Mouse (Mus musculus) left cerebral cortex, adult 9 months (tissue): Measurements from ENCODE around the gene Ppy.

ENCODE experiments used
- DNase-seq, 2 experiments: peaks; one replicate each; pipeline ENCODE4 v3.0.0; 2022; ENCODE audit warnings: low spot score in 2 of 2

Gene Ppy

DNA sequence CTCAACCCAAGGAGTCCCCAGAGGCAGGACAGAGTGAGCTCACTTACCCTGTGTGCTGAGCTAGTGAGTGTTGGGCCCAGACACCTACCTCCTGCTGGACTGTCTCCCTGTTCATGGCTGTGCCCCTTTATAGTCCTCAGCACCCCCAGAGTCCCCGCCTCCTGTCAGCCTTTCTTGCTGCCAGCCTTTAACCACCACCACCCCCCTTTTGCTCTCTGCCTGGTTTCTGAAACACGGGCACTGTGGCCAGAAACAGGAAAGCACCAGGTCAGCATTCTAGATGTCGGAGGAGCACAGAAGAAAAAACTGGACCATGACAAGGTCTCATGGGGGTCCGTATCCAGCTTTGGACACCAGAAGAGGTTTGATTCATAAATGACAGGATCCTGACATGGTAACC is at the start of gene Ppy:
TSS of gene Ppy (minus strand) at position 101 of the 400 bp plus-strand sequence.
- DNase-seq: no peak

DNA sequence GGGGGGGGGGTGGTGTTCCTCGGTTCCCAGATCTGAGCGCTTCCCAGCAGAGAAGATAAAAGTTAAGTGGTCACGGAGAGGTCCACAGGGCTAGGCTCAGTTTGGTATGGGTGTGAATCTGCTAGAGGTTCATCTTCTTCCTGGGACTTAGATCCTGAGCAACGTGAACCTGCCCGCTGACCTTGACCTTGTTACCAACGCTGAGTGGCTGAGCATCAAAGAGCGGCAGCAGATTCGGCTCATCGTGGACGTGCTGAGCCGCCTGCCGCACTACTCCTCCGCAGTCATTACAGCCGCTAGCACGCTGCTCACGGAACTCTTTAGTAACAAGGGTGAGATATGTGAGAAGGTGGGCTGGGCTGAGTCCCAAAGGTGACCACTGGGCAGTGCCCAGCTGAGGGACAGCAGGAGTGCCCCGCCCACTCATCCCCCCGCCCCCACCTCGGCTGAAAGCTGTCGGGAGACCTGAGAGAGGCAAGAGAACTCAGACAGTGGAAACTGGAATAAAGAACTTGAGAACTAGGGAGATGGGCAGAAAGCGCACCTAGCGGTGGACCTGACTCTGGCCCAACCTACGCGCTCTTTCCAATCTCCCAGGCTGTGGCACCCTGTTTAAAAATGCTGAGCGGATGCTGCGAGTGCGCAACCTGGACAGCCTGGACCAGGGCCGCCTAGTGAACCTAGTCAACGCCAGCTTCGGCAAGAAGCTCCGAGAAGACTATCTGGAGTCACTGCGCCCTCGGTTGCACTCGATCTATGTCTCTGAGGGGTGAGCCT is 46.3 kb upstream of the Ppy start:
- no peak for DNase-seq

DNA sequence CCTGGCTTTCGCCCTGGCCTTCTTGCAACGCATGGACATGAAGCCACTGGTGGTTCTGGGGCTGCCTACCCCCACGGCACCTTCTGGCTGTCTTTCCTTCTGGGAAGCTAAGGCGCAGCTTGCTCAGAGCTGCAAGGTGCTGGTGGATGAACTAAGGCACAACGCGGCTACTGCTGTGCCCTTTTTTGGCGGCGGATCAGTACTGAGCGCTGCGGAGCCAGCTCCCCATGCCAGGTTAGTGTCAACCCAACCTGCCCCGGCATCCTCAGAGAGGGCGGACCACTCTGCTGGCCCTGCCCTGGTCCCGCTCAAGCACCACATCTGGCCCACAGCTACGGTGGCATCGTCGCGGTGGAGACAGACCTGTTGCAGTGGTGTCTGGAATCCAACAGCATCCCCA is 45.4 kb upstream of the Ppy start:
- DNase-seq: no peak

DNA sequence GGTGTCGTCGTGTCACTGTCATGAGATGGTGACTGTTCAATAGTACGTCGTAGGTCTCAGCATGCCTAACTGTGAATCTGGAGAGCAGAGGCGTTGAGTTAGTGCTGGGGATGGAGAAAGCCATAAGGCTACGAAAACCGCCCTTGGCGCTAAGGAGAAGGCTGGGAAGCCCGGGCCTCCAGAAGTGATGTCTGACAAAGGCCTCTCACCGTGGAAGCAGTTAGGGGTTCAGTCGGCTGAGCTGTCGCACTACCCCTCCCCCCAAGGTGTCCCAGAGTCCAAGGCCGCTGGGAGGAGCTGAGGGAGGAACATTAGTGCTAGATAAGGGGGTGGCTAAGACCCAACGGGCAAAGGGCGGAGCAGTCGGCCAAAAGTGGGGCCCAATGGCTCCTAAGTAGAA is 44.9 kb upstream of the Ppy start:
- DNase-seq: no peak

DNA sequence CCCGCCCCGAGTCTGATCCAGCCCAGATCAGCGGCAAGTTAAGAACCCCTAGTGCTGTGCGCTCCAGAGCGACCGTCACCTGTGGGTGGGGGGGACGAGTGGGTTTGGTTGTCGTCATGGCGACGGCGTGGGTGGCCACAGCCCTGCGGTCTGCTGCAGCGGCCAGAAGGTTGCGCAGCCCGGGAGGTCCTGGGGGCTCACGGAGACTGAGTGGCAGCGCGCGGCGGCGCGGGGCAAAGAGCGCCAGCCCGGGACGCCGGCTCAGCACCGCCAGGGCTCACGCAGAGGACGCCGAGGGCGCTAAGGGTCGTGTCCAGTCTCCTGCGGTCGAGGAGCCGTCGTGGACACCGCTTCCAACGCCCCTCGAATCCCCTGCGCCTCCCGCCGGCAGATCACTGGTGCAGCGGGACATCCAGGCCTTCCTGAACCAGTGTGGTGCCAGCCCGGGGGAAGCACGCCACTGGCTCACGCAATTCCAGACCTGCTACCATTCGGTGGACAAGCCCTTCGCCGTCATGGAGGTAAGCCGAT is 44.4 kb upstream of the Ppy start, which contains the start of gene Nags:
TSS of gene Nags (plus strand) at position 43 of the 531 bp plus-strand sequence.
- no peak for DNase-seq

DNA sequence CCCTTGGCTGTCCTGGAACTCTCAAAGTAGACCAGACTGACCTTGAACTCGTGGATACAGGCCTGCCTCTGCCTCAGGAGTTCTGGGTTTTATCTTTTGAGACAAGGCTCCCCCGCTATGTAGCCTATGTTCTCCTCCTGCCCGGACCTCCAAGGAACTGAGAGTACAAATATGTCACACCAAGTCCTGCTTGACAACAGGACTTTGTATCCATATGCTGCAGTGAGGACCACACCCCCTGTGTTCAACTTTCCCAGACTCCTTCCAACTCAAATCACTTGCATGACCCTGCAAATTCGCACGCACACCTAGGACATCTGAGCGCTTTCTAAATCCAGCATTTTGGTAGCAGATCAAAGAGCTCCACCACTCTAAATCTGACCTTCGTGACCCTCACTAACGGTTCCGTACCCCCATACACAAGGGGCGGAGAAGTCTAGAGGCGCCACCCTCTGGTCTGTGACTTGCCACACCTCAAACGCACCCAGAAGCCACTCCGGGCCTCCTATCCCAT is 43.9 kb upstream of the Ppy start:
- DNase-seq: no peak

DNA sequence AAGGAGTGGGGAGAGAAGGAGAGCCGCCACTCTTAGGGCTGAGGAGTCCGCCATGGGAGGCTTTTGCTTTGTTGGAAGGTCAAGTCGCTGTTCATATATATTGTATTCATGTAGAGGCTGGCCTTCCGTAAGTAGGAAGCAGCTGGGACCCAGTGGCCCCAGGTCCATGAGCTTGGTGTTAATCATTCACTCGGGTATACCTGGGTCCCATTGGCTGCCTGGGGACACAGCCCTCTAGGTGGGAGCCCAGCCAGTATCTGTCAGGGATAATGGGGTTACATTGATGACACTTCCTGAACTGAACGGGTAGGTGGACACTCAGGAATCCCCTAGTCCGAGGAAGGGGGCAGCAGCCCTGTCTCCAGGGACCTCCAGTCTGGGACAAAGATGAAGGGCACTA is 41.2 kb upstream of the Ppy start:
- no peak for DNase-seq

DNA sequence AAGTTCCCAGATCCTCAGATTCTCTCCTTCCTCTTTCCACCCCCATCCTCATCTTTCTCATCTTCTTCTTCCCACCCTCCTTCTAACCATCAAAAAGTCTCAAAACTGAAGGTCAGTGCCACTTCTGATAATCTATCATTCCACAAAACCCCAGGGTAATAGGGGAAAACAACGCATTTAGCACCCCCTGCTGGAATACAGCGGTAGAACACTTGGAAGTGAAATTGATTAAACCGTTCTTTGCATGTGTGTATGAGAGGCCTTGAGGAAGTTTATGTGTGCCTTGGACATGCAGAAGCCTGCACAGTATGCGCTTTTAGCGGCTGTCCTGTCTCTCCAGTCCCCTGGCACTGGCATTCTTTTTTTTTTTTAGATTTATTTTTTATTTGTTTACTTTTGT is 39.4 kb upstream of the Ppy start:
- DNase-seq: peak in 1 of 2 experiments; percentile 76

DNA sequence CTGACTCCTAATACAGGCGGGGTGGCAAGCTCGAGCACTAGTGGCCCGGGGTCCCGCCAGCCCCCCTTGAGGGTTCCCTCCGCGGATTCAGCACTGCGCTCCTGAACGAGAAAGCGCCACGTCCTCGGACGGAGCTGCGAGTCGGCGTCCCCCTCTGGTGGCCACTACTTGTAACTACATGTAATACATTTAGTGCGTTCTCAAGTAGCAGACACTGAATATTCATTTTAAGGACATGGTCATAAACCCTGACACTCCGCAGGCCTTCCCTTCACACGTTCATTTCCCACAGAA is 37.3 kb upstream of the Ppy start:
- peak in 1 of 2 experiments; percentile 55 for DNase-seq

DNA sequence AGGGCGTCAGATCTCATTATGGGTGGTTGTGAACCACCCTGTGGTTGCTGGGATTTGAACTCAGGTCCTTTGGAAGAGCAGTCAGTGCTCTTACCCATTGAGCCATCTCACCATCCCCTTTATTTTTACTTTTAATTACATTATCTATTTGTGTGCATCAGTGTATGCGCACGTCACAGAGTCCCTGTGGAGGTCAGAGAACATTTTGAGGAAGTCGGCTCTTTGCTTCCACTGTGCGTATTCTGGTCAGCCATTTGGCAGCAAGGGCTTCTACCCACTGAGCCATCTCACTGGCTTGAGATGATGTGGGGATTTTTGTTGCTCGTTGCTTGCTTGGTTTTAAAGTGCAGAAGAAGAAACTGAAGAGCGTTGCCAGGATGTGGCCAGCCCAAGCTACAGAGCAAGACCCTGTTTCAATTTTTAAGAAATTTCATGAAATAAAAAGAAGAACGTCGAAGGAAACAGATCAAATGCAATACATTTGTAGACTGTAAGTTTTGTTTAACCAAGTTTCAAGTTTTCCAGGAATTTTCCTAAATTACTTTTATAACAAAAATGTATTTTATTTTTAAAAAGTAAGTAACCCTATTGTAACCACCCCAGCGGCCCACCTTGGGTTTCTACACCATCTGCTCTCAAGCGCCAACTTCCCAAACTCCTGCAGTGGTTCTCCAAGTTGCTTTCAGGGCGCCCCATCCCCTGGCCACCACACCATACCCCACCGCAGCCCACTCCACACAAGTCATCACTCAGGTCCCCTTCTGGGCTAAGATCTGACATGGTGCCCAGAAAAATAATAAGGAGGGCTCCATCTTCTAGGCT is 36.7 kb upstream of the Ppy start:
- no peak for DNase-seq

DNA sequence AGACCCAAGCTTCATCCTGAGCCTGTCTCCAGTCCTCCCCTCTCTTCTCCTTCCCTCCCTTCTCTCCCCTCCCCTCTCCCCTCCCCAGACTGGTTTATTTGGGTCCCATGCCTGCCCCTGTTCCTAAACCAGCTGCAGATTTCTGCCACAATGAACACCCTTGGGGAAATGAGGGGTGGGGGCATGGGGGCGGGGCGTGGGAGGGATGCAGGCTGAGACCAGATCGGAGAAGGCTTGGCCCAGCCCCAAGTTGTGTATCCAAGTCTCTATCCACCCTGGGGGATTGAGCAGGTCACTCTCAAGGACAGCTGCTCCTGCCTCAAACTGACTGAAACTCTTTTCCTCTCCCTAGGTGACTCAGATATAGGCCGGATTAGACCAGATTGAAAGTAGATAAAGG is 33.4 kb upstream of the Ppy start:
- no peak for DNase-seq

DNA sequence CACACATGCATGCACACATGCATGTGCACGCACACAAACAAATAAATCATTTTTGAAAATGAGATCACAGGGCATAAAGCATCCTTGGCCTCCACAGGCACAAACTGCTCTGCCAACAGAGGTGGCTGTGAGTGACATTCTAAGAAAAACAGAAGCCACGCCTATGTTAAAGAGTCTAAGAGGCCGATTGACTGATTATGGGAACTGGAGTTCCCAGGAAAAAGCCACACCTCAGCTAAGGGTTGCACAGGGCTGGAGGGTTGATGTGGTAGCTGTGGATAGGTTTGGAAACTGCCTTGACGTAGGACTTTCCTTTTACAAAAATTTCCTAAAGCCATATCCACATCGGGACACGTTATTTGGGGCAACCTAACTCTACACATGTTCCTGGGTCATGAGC is 16.3 kb upstream of the Ppy start:
- no peak for DNase-seq

DNA sequence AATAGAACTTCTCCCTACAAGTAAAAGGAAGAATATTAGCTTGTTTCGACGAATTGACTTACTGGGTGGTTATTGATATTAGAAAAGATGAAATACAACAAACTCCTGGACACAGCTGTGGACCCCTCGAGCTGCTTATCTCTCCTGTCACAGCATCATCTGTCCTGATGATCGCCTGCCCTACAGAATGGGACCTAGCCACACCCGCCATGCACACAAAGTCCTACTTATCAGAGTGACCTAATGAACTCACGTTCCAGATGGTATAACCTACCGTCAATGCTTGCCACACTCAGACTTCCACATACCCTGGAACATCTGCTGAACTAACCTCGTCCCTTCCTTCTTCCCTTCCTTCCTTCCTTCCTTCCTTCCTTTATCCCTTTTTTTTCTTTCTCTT is 15.1 kb upstream of the Ppy start:
- no peak for DNase-seq

DNA sequence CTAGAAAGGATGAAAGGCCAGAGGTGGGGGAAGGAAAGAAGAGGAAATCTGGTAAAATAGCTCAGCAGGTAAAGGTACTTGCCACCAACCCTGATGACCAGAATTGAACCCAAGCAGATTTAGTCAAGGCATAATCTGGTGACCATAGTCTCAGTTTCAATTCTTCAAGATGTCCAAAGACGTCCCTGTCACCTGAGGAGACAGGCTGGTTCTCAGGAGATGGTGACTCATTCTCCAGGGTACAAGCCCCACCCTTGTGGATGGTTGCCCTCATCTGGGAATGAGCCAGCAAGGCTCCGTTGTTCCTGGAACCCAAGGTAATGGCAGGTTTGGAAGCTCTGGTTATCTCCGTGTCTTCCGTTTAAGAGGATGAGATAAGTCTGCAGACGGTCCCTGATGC is 10.5 kb upstream of the Ppy start:
- no peak for DNase-seq

DNA sequence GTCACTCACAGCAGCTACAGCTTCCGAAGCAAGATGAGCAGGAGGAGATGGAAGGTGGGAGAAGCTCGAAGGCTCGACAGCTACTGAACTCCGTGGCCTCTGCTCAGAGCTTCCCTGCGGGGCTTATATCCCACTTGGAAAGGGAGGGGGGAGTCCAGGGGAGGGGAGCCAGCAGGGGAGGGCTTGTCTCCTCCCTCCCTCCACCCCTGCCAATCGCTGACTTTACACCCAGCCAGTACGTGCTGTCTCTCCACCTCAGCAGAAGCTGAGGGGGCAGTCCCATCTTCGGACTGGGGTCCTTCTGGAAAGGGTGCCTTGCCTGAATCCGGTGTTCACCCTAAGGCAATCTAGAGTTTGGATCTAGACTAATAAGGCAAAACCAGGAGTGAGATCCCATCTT is 6.6 kb upstream of the Ppy start, which contains the start of gene Pyy:
TSS of gene Pyy (minus strand) at position 101 of the 400 bp plus-strand sequence.
- no peak for DNase-seq

DNA sequence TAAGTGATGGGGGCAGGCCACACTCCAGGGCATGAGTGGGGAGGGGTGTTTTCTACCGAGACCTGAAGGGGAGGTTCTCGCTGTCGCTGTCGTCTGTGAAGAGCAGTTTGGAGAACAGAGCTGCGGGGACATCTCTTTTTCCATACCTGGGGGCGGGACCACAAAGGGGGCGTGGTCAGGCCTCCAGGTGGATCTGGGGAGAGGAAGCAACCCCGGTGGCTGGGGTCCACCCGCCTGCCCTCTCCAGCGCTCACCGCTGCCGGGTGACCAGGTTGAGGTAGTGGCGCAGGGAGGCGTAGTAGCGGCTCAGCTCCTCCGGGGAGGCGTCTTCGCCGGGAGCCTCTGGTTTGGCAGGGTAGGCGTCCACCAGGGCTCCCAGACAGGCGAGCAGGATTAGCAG is 5.8 kb upstream of the Ppy start:
- DNase-seq: no peak

DNA sequence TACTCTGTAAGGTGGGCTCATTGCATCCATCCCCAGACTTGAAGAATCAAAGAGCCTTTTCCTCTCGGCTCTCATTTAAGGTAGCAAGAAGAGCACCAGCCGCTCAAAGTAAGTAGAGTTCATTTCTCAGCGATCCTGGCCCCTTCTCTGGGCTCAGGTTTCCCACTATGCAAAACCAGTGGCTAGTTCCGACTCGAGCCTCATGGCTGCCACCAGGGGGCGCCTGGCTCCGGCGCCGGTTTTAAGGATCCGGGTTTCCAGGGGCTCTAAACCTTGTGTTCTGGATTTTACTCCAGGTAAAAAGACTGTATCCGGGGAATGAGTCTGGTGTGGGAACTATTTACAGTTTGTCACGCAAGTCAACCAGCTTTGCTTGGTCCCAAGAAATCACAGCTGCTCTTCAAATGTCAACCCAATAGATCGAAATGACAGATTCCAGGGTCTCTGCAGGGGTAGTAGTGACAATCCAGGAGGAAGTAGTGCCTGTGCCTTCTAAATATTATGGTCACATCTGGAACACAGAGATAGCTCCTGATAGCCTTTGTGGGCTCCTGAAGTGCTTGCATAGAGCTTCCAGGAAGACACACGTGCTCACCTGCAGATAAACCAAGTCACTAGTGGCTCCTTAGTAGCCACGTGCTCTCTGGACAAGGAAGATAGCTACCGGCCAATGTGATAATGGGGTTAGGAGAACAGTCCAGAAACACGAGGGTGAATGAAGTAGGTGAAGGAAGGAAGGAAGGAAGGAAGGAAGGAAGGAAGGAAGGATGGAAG is 1.6 kb upstream of the Ppy start:
- DNase-seq: peak in 1 of 2 experiments; percentile 47

DNA sequence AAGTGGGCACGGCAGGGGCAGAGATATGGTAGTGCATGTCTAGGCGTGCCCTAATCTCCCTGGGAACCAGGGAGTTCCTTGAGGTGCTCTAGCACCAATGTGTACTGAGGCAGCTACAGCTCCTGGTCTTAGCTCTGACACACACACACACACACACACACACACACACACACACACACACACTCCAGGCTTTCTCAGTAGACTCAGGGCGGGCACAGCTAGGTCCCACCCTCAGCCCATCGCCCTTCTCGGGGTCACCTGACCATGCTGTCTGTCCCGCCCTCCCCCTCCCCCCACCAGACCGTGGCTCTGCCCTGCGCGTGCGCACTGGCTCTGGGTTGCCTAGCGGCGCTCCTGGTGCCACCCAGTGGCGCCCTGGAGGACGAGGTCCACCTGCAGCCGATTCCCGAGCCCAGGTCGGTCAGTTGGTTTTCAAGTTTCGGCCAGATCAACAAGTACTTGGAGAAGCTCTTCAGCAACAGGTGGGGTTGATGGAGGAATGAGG is 4.2 kb downstream of the Ppy start:
- peak in 1 of 2 experiments; percentile 38 for DNase-seq

DNA sequence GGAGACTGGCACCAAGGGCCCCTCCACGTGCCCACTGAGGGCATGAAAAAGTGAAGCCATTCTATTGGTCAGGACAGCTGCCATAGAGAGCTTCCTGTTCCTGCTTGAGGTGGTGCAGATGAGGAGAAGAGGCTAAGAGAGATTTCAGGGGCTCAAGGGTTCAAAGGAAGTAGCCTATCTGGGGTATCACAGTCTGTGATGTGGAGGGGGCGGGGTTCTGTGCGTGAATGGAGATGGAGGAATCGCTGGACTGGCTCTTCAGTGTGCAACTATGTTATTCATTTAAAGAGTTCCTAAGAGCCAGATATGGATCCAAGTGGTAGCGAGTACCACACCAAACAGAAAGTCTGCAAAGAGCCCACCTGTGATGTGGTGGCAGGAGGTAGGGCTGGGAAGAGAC is 4.7 kb downstream of the Ppy start:
- DNase-seq: no peak

DNA sequence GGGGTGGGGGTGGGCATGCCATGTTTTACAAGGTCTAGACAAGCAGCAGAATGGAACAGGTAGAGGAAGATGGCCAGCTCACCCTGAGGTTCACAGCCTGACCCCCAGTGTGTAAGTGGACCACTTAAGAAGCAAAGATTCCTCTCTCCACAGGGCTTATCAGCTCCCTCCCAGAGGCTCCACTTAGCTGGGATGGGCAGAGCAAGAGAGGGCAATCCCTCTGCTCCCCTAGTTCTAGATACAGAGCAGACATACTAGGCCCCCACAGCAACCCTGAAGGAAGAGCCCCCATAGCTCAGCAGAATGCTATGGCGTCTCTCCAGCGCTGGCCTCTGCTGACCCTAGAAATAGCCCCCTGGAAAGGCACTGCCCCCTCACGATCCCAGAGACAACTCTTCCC is 5.4 kb downstream of the Ppy start:
- no peak for DNase-seq

DNA sequence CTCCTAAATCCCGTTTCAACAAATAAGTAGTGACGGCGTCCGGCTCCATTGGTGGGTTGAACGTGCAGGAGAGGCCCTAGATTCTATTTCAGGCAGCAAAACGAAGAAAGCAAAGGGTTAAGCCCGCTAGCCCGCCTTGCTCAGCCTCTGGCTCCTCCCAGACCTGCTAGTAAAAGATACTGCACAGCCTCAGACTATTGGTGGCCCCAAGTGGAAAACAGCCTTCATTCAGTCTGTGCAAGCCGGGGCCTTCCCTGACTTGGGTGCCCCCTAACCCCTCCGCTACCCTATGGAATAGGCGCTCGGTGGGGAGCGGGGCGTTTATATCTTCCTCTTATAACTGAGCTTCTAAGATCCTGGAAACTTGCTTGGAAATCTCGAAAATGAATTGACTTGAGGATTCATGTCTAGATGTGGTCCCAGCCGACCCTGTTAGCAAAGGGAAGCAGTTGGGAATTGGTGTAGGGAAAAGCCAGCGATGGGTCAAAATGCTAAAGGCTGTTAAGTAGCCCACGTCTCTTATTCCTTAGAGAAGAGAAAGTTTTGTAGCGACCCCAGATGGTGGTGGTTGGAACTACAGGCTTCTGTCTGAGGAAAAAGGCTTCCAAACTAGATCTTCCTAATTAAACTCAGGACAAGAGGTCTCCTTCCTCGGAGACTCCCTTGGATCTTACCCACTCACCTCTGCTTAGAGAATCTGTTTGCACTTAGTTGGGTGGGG is 11.9 kb downstream of the Ppy start:
- DNase-seq: peak in 1 of 2 experiments; percentile 67
